Mouse (Mus musculus): ENCODE measurements at regions not wholly inside any gene's neighbourhood (a gene's known extent, or its start where the extent isn't known, plus 50 kb on each side); places are given as distances from the start of the nearest gene placed in this dataset.
A peak's percentile ranks its signal among the peaks of the same experiment; 100 is the strongest.

- TF ChIP-seq CTCF (IDR thresholded peaks at IDR 0.05; ENCODE audit: low read depth), result peak; percentile 57
- TF ChIP-seq EP300 (IDR thresholded peaks at IDR 0.05; ENCODE audit: low read depth), result no peak
These were observed 125.1 kb upstream of the Thumpd2 start for GRCm38 (mm10) chr17:81189996-81190395.

Measured in liver, embryonic 14.5 days (tissue).